Mouse (Mus musculus) cerebellum, postnatal 25 days (tissue): ENCODE data around the gene Fosl2.
"Not testable (repeated sequence)": the region's sequence is repeated elsewhere in the genome, so short reads cannot be mapped to it uniquely, and the experiment has no call there.

ENCODE experiments used
- DNase-seq, 2 experiments: peaks; one replicate each; pipeline ENCODE4 v3.0.0; 2021; ENCODE audit warnings: mixed read lengths in 2 of 2

The Fosl2 gene

GRCm38 (mm10) chr5:32134051-32134732 is 1.4 kb upstream of the Fosl2 start:
- DNase-seq, result peak; percentile 54 to 59

- DNase-seq, result no peak
These were observed 682 bp upstream of the Fosl2 start for GRCm38 (mm10) chr5:32134903-32135335.

GRCm38 (mm10) chr5:32136301-32136863 is 781 bp downstream of the Fosl2 start:
- peak; percentile 78 to 79 for DNase-seq

- no peak for DNase-seq
These were observed 1.5 kb downstream of the Fosl2 start for GRCm38 (mm10) chr5:32137106-32137522.

GRCm38 (mm10) chr5:32138446-32139195 is 3.0 kb downstream of the Fosl2 start:
- DNase-seq, result peak in 1 of 2 experiments; percentile 26

- DNase-seq, result peak in 1 of 2 experiments; percentile 42
These were observed 4.0 kb downstream of the Fosl2 start for GRCm38 (mm10) chr5:32139516-32140037.

GRCm38 (mm10) chr5:32141899-32142298 is 6.3 kb downstream of the Fosl2 start:
- DNase-seq, result no peak

GRCm38 (mm10) chr5:32143433-32143970 is 7.9 kb downstream of the Fosl2 start:
- DNase-seq, result no peak

GRCm38 (mm10) chr5:32146281-32146680 is 10.7 kb downstream of the Fosl2 start:
- no peak for DNase-seq

GRCm38 (mm10) chr5:32148593-32148992 is 13.0 kb downstream of the Fosl2 start:
- DNase-seq, result no peak

GRCm38 (mm10) chr5:32151244-32151643 is 15.6 kb downstream of the Fosl2 start:
- no peak for DNase-seq

GRCm38 (mm10) chr5:32152725-32153417 is 17.3 kb downstream of the Fosl2 start:
- DNase-seq, result no peak

GRCm38 (mm10) chr5:32153418-32153740 is 17.8 kb downstream of the Fosl2 start:
- DNase-seq, result no peak

- peak; percentile 49 to 63 for DNase-seq
These were observed 18.3 kb downstream of the Fosl2 start for GRCm38 (mm10) chr5:32153791-32154490.

- no peak for DNase-seq
These were observed 19.5 kb downstream of the Fosl2 start for GRCm38 (mm10) chr5:32154931-32155688.

- no peak for DNase-seq
These were observed 20.3 kb downstream of the Fosl2 start for GRCm38 (mm10) chr5:32155927-32156326.

GRCm38 (mm10) chr5:32163478-32164043 is 28.0 kb downstream of the Fosl2 start:
- DNase-seq, result no peak

- DNase-seq, result no peak
These were observed 36.6 kb downstream of the Fosl2 start for GRCm38 (mm10) chr5:32172188-32172587.

GRCm38 (mm10) chr5:32176800-32177199 is 41.2 kb downstream of the Fosl2 start:
- no peak for DNase-seq

- no peak for DNase-seq
These were observed 42.1 kb downstream of the Fosl2 start for GRCm38 (mm10) chr5:32177737-32178136.

GRCm38 (mm10) chr5:32178720-32179119 is 43.1 kb downstream of the Fosl2 start:
- DNase-seq, result not testable (repeated sequence)
